Mouse (Mus musculus): ENCODE measurements around the gene Pigq.

Pigq gene

DNA sequence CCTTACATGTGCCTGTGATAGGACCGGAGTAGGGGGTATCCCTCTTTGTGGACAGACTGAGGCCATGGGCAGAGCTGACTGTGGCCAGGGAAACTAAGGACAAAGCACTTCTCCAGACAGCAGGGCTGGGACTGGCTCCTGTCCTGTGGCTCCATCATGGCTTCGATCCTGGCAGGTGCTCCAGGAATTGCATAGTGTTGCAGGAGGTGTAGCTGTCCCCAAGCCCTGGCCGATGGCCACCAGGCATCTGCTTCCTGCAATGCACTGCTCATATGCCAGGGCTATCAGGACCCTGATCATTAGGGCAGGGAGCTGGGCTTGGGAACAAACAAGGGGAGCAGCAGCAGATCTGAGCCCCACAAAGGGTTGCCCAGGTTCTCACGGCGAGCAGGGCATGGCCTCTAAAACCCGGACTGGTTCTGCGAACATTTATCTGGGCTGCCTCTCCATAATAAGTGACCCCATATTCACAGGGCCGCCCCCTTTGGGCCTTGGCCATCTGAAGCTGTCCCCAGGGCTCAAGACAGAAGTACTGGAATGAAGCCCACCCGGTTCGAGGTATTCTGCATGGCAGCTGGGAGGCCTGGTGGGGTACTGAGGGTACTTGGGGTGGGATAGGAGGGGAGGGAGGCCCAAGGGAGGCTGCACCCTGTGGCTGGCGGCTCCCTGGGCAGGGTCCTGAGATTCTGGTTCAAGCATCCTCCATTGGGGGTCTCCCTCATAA lies 14.2 kb upstream of the Pigq start:
- no peak for DNase-seq (ENCODE audit: low read depth, low spot score)

DNA sequence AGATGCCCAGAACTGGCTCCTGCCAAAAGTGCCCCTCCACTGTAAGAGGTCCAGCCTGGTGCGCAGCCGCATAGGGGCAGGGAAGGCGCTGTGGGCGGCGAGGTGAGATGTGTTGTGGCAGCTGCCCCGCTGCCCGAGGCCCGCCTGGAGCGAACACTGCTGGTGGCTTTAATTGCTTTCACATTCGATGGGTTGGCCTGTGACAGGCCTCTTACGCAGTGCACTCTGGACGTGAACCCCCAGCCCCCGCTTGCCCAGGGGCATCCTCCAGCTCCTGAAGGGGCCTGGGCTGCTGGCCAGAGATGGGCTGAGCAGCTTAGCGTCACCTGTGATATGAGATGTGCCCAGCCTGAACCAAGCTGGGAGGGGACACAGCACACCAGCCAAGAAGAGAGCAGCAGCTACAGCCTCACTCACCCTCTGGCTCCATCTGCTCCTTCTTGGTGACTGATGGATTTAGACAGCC lies 12.9 kb upstream of the Pigq start:
- DNase-seq (ENCODE audit: low read depth, low spot score), result no peak

DNA sequence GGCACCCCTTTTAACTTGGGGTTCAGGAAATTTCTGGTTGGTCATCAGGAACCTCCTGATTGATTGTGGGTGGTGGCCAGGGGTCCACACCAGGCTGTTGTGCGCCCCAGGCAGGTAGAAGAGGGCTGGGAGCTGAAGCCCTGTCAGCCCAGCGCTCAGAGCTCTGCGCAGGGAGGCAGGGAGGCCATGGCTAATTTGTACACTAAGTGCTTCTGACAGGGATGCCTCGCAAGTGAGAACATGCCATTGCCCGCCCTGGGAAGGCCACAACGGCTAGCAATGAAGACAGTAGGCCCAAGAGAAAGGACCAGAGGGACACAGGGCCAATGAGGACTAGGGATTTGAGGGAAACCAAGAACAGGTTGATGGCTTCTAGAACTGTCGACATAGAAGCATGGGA lies 11.9 kb upstream of the Pigq start:
- no peak for DNase-seq (ENCODE audit: low read depth, low spot score)

DNA sequence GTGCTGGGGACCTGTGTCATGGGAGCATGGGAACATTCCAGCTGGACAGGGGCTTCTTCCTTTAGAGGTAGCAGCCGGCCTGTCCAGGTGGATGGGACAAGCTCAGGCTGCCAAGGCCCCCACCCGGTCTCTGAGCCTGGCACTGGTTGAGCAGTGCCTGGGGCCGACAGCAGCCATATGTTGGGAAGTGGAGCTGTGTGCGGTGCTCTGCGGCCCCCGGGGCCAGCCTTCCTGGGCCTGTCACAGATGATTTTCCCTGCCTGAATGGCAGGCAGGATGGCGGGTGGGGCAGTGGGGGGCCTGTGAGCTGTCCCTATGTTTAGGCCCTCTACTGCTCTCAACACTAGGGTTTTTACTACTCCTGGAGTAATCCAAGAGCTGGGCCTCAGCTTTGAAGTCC lies 11.5 kb upstream of the Pigq start:
- DNase-seq (ENCODE audit: low read depth, low spot score), result no peak

DNA sequence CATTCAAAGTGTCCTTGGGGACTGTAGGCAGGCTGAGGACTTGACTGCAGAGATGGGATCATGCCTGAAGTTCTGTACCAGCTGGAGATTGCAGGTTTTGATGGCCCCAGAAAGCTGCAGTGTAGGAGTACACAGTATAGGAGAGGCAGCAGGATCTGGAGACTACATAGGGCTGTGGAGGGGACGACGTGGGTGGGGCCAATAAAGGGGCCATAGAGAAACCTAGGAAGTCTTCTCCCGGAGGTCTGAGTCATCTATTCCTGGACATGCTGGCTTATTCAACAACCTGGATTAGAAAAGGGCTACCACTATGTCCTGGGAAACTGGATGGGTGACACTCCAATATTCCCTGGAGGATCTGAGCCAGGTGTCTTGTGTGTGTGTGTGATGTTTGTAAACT lies 11.0 kb upstream of the Pigq start:
- no peak for DNase-seq (ENCODE audit: low read depth, low spot score)

DNA sequence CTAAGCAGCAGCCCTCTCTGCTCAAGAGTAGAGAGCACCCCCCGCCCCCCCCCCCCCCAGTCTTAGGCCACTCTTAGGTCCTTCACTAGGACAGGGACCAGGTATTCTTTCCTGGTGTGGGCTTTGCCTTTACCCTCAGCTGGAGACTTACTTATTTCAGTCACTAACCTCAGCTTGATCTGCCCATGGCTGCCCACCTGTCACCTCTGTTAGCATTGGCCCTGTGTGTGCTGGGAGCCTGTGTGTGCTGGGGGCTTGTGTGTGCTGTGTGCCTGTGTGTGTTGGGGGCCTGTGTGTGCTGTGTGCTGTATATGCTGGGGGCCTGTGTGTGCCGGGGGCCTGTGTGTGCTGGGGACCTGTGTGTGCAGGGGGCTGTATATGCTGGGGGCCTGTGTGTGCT lies 9.9 kb upstream of the Pigq start:
- DNase-seq (ENCODE audit: low read depth, low spot score), result no peak

DNA sequence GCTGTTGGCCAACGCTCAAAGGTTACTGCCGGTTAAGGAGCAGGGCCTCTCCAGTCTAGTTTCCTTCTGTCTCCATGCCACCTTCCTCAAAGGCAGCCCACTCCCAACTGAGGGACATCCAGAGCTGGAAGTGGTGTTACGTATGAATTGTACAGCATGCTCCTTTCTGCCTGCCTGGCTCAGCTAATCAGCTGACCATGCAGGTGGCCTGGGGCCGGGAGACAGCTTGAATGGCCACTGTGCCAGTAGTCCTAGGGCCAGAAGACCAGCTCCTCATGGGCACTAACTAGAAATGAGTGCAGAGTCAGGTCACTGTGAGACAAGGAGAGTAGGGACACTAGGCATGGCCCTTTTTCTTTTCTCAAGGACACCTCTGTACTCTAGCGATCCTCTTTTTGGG lies 8.4 kb upstream of the Pigq start:
- no peak for DNase-seq (ENCODE audit: low read depth, low spot score)

DNA sequence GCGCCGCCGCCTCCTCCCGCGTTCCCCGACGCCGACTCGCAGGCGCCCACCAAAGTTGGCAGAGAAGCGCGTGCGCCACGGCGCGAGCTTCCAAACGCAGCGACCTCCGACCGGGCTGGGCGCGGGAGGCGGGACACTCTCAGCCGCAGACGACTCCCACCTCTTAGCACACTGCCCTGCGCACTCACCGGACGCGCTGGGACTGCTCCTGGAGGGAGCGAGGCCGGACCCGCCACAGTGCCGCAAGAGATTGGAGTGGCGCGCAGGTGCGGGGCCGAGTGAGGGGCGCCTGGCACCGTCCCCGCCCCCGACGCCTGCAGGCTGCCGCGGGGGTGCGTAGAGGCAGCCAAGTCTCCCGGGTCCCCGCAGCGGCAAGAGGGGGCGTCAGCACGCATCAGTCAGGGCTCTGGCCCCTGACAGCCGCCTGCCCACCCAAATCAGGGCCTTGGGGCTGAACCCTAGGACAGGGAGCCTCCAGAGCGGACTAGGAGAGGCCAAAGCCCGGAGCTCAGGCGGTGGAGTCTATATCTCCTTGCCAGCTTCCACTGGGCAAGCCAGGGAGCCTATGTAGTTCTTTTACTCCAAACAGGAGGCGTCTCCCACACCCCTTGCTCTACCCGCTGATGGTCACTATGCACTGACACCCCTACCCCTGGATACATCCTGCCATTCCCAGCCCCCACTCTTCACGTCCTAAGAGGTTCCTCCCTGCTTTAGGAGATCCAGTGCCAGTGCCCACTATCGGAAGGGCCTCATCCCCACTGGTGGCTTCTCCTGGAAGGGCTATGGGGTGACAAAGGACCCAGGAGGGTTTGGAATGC lies 7.3 kb upstream of the Pigq start, which contains the start of gene A930017K11Rik:
Gene A930017K11Rik (minus strand): TSS at position 763 of the 821 bp plus-strand sequence.
- DNase-seq (ENCODE audit: low read depth, low spot score), result no peak

DNA sequence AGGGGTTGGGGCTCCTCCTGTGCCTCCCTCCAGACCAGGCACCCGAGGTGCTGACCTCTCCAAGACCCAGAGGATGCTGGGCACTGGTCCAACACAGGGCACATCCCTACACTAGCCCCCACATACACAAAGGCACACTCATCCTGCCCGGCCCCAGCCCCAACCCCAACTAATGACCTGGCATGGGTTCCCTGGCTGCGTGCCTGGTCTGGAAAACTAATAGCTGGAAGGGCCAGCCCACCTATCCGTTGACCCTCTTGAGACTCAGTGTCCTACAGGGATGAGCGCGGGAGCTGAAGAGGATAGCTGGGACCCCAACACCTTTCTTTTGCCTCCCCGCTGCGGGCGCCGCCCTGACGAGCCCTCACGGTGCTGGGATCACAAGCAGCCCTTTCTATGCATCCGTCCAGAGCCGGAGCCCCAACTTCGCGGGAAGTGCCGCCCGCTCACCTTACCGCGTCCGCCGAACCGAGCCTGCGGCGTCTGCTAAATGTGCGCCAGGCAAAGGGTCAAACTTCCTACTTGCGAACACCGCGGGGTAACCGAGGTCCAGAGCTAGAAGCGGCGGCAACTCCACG lies 6.6 kb upstream of the Pigq start:
- no peak for DNase-seq (ENCODE audit: low read depth, low spot score)

DNA sequence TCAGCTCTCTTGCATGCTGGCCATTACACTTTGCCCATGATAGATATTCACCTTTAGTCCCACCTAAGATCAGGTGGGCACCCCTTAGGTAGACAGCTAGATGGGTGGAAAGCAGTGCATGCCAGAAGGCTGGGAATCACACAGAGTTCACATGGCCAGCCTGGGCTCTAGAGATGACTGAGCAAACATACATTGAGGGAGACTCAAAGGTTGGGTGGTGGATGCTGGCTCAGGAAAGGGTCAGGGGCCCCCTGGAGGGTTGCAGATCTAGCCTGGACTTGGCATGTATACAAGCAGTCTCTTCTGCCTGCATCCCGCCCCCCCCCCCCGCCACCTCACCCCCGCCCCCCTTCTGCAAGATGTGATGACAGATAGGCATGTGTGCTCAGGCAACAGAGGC lies 6.0 kb upstream of the Pigq start:
- no peak for DNase-seq (ENCODE audit: low read depth, low spot score)

DNA sequence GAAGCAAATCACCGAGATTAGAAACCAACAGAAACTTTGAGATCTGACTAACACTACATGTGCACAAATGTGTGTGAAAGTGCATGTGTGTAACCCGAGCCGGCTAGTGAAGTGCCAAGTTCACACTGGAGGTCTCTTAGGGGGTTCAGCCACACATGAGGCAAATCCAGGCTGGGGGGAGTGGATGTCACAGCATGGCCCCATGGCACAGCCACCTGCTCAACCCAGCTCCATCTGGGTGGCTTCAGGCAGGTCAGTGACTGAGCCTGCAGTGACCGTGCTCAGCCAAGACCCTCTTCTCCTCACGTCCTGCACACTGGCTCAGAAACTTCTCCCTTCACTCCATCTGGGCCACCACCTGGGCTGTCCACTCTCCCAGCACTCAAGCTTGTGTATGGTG lies 5.2 kb upstream of the Pigq start:
- DNase-seq (ENCODE audit: low read depth, low spot score), result no peak

DNA sequence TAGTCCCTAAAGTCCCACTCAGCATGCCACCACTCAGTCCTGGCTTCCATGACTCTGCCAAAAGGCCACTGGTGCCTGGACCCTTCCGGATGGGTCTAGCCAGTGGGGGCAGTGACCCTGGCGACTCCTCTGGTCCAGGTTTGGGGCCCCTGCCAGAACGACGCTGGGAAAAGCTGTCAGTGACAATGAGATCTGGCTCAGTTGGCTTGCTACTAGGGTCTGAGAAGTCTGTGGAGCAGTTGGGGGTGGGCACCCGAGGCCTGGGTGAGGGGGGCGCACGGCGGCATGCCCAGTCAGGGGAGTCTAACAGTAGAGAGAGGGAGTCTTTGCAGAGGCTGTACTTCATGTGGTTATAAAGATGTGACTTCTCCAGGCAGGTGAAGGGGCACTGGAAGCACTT lies 3.3 kb upstream of the Pigq start:
- DNase-seq (ENCODE audit: low read depth, low spot score), result no peak

DNA sequence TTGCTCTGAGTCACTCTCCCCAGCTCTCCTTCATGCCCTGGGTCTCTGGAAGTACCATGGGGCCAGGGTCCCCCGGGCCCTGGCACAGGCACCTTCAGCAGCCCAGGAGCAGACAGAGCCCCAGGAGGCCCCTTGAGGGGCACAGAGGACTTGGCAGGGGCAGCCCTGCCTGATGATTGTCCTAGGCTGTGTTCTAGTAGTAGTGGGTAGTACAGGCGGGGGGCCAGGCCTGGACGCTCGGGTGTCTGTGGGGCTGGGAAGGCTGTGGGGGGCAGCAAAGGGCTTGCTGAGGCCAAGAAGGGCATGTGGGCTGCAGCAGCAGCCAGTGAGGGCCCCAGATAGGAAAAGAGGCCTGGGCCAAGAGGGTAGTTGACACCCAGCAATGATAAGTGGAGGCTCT lies 2.8 kb upstream of the Pigq start:
- DNase-seq (ENCODE audit: low read depth, low spot score), result no peak

DNA sequence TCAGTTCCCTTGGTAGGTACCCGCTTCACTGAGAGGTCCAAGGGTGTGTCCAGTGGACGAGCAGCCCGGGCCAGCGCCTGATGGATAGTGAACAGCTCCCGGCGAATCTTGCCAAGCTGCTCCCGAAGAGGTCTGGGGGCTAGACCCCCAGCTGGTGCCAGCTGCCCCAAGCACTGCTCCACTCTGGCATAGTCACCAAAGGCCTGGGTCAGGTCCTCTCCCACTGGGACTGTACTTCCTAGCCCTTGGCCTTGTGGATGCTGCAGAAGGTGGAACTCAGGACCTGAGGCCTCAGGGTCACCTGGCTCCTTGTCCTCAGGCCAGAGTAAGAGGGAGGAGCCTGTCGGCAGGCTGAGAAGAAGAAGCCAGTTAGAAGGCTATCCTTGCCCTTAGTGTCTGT lies 2.2 kb upstream of the Pigq start:
- DNase-seq (ENCODE audit: low read depth, low spot score), result no peak

DNA sequence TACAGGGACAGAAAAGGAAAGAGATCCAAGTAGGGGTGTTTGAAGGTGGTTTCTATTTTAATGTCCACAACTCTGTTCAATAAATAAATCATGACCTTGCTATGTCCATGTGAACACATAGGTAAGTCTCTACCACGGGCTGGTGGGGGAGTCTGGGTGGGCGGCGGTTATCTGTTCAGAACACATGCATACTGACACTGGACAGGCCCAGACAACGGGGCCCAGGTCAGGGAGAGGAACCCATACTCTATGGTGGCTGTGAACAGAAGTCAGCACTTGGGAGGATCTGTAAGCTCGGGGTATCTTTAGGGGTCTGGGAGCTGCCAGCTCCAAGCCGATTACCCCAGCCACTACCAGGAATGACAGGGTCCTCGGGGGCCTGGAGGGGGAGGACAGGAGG lies 1.6 kb upstream of the Pigq start:
- no peak for DNase-seq (ENCODE audit: low read depth, low spot score)

DNA sequence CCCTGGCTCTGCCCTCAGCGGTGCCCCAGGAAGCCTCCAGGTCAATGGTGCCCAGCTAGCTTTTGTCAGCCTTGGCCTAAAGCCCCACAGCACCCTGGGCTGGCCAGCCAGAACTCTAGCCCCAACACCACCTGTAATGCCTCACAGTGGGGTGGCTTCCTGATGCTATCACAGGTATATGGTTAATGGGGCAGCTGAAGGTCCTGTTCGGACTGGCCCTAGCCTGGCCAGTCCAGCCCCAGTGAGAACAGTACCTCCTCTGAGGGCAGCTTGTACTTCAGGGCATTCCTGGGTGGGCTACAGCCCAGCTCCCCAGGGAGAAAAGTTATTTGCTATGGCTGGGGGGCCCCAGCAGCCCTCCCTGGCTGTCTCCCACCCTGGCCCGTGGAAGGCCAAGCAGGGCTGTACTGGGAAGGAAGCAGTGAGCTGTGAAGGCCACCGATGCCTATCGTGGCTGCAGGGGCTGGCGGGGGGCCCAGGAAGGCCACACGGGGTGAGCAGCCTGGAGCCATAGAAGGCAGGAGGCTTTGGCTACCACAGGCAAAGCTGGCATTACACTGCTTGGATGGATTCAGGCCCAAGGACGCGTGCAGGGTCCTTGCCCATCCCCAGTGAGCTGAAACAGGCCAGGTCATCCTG lies 900 bp upstream of the Pigq start:
- no peak for DNase-seq (ENCODE audit: low read depth, low spot score)

DNA sequence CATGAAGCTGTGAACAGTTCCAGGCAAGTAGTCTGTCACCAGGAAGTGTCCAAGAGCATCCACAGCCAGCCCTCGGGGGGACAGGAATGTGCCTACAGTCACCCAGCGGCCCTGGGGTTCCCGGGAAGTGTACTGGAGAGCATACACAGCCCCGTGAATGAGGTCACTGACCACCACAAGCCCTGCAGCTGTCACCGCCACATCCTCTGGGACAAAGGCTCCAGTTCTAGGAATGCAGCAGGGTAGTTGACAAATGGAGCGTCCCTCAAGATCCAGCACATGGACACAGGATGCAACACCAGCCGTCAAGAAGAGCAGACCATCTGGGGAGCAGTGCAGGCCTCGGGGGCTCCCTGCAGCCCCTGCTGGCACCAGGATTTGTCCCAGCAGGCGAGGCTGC lies 967 bp downstream of the Pigq start:
- DNase-seq (ENCODE audit: low read depth, low spot score), result no peak

DNA sequence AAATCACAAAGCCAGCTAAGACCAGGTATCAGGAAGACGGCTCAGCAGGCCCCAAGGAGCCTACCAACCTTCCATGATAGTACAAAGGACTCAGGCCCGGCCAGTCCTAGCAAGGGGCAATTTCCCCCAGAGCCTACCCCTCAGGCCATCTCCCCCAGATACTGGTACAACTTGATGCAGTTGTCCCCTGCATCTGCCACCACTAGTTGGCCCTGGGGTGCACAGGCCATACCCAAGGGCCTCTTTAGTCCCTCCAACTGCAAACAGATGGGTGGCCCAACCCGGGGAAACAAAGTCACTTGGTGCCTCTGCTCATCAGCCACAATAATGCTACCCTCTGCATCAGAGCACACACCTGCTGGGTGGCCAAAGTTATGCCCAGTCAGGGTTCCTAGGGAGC lies 1.5 kb downstream of the Pigq start:
- DNase-seq (ENCODE audit: low read depth, low spot score), result no peak

DNA sequence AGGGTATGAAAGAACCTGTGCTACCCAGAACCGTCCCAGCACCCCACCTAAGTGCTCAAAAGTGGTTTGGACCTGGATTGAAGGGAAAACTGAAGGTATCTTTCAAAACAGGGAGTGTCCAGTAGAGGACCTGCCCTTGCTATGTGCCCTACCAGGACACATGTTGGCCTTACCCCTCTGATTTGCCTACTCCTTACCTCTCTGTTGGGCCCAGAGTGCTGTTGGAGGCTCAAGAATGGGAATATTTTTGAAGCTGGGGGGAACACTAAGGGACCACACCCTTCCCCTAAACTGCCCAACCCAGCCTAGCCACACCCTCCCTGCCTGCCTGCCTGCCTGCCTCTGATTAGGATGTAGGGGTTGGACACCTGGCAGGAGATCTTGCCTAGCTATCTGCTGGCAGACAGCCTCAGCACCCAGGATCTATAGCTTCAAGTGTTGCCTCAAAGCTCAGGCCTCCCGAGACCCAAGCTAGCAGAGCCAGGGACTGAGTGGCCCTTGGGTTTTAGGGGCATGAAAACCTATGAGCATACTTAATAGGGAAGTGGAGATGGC lies 2.1 kb downstream of the Pigq start:
- no peak for DNase-seq (ENCODE audit: low read depth, low spot score)

DNA sequence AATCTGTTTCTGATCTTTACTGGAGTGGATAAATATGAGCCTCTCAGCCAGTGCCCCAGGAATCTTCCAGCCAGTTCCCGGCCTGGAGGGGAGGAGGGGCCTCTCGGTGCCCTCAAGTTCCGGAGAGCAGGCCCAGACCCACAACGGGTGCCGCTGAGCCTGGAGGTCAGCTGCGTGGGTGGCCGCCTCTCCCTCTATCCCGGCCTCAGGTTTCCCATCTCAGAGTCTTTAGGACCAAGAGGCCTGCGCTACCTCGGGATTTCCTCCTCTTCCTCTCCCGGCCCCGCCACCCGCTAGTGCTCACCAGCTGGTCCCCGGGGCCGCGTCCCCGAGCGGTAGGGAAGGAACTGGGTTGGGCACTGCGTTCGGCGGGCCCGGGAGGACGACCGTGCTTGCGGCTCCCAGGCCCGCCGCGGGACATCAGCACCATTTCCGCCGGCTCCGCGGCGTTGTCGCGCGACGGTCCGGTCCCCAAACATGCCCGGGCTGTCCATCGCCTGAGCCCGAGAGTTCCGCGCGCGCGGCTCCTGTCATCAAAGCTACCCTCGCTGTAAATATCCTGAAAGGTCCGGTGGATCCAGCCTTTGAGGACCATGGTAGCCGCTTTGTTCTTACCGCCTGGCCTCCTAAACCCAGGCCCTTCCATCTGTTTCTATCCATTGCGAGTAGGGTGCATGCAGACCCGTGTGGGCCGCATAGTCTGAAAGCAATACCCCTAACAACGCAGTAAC lies 3.1 kb downstream of the Pigq start:
- peak; percentile 55 for DNase-seq (ENCODE audit: low read depth, low spot score)

DNA sequence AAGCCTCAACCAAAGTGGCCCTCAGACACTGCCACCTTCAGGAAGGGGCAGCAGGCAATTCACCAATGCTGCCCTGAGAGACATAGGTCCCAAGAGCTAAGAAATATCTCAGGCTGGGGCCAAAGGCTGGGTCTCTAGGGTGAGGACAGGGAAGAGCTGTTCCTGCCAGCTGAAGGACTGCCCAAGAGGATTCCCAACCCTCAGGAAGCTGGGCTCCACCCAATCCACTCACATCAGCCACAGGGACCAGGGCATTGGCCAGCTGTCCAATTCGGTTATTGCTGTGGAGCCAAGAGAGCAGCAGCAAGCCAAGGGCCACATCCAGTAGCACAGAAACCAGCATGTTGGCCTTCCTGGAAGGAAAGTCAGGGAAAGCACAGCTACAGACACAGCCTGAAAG lies 10.2 kb downstream of the Pigq start:
- no peak for DNase-seq (ENCODE audit: low read depth, low spot score)
